Mouse (Mus musculus) olfactory bulb, adult 2 months (tissue): ENCODE data around the gene Minos1. TPM values are rescaled to one million over a fixed set of nuclear protein-coding genes. Genes with fewer than 3 reads are reported as not detected.
A peak's percentile ranks its signal among the peaks of the same experiment; 100 is the strongest.

Experiments
- H3K27ac ChIP-seq: fragments of 200-500 bp; 2 replicates; pipeline ENCODE4 v1.5.1; 2012; ENCODE audit warnings: low read depth, low read length; ENCODE audit not compliant: insufficient read depth
- H3K4me1 ChIP-seq: fragments of 200-500 bp; 2 replicates; pipeline ENCODE4 v1.6.1; 2012; ENCODE audit warnings: low read length; ENCODE audit not compliant: control insufficient read depth, insufficient read depth
- H3K4me3 ChIP-seq: fragments of 200-500 bp; 2 replicates; pipeline ENCODE4 v1.5.1; 2012; ENCODE audit warnings: mild to moderate bottlenecking, low read depth, low read length, moderate library complexity; ENCODE audit not compliant: insufficient read depth
- CTCF ChIP-seq: fragments of 200-500 bp; IDR thresholded peaks from 2 replicates; pipeline ENCODE4 v1.5.1; 2012; ENCODE audit warnings: low read depth, mild to moderate bottlenecking, low read length, moderate library complexity; ENCODE audit not compliant: insufficient read depth
- POLR2A ChIP-seq: fragments of 200-500 bp; IDR thresholded peaks from 2 replicates; pipeline ENCODE4 v1.6.1; 2012; ENCODE audit warnings: mild to moderate bottlenecking, low read depth, low read length, moderate library complexity; ENCODE audit not compliant: insufficient read depth
- WGBS: fragments of 180-500 bp; shearing (Covaris S2); methylation state at CpG from one replicate; pipeline ENCODE4 v1.1.7; 2018; 5-methylcytosine and 5-hydroxymethylcytosine counted together
- polyA plus RNA-seq: library from polyadenylated mRNA; stranded (reverse); fragments of >200 nt; gene quantifications from 2 replicates; pipeline ENCODE4 v1.2.4, GENCODE M21; 2012; ENCODE audit warnings: low replicate concordance; ENCODE audit not compliant: missing spikeins, insufficient read depth, insufficient read length

Minos1 gene
- not detected in 2 replicates for polyA plus RNA-seq

- peak within 1 kb of the TSS; percentile 88 for H3K27ac ChIP-seq
- peak within 1 kb of the TSS; percentile 77 for H3K4me3 ChIP-seq
- peaks cover 12% of the 10 kb centered on the region for H3K4me1 ChIP-seq
- no peak for TF ChIP-seq CTCF
- peak; percentile 78 for TF ChIP-seq POLR2A
- under 1% methylated on average over 63 of the region's 63 CpGs for WGBS
These were observed at the start of gene Minos1 for GRCm38 (mm10) chr4:139130701-139131549. Gene Minos1 (minus strand): TSS chr4:139131113.

GRCm38 (mm10) chr4:139179731-139180625 lies 49.1 kb upstream of the Minos1 start:
- no peak overlapping the region for H3K4me3 ChIP-seq
- no peaks in the 10 kb centered on the region; the same call in 1 of the 2 replicates for H3K4me1 ChIP-seq
- 90% methylated on average over 17 of the region's 17 CpGs for WGBS
- H3K27ac ChIP-seq = no peak overlapping the region
- TF ChIP-seq POLR2A = no peak
- no peak for TF ChIP-seq CTCF

- TF ChIP-seq POLR2A (no peak), CTCF (no peak)
- 67% methylated on average over 2 of the region's 2 CpGs for WGBS
- Histone ChIP-seq H3K4me1 (no peaks in the 10 kb centered on the region; the same call in none of the 2 replicates), H3K4me3 (no peak overlapping the region), H3K27ac (no peak overlapping the region)
These were observed 48.3 kb upstream of the Minos1 start for GRCm38 (mm10) chr4:139179218-139179617.

- no peak overlapping the region for H3K27ac ChIP-seq
These were observed 47.5 kb upstream of the Minos1 start for GRCm38 (mm10) chr4:139178377-139178776.

GRCm38 (mm10) chr4:139177921-139178320 lies 47.0 kb upstream of the Minos1 start:
- TF ChIP-seq CTCF (no peak), POLR2A (no peak)
- H3K4me1 ChIP-seq = no peaks in the 10 kb centered on the region; the same call in none of the 2 replicates
- 98% methylated on average over 3 of the region's 3 CpGs for WGBS
- no peak overlapping the region for H3K4me3 ChIP-seq
- H3K27ac ChIP-seq = no peak overlapping the region

More at GRCm38 (mm10) chr4:139178377-139178776, 47.5 kb upstream of the Minos1 start:
- TF ChIP-seq POLR2A (no peak), CTCF (no peak)
- Histone ChIP-seq H3K4me3 (no peak overlapping the region), H3K4me1 (no peaks in the 10 kb centered on the region; the same call in none of the 2 replicates)
- WGBS = 97% methylated on average over 11 of the region's 11 CpGs

- no peak overlapping the region for H3K27ac ChIP-seq
- no peak overlapping the region for H3K4me3 ChIP-seq
- TF ChIP-seq POLR2A (no peak), CTCF (no peak)
- no peaks in the 10 kb centered on the region; the same call in none of the 2 replicates for H3K4me1 ChIP-seq
- WGBS = 50% methylated on average over 6 of the region's 6 CpGs
These were observed 45.1 kb upstream of the Minos1 start for GRCm38 (mm10) chr4:139176023-139176422.

- no peak overlapping the region for H3K4me3 ChIP-seq
- H3K27ac ChIP-seq = no peak overlapping the region
- TF ChIP-seq POLR2A (no peak), CTCF (no peak)
- 49% methylated on average over 20 of the region's 20 CpGs for WGBS
- no peaks in the 10 kb centered on the region; the same call in none of the 2 replicates for H3K4me1 ChIP-seq
These were observed 44.4 kb upstream of the Minos1 start for GRCm38 (mm10) chr4:139175061-139175971.
